Mouse (Mus musculus) brain, embryonic 14.5 days (tissue): ENCODE results near the gene Palld. TPM values are rescaled to one million over a fixed set of nuclear protein-coding genes. Genes with fewer than 3 reads are reported as not detected.
A peak's percentile ranks its signal among the peaks of the same experiment; 100 is the strongest.

Experiments
- DNase-seq: peaks from one replicate; pipeline ENCODE4 v3.0.0-alpha.2; 2011; ENCODE audit warnings: low read depth
- CTCF ChIP-seq: fragments of 200-500 bp; IDR thresholded peaks from 2 replicates; pipeline ENCODE4 v1.5.1; 2012; ENCODE audit warnings: inconsistent platforms, mild to moderate bottlenecking, moderate library complexity, borderline replicate concordance; ENCODE audit not compliant: insufficient read depth, insufficient read length; ENCODE audit errors: extremely low read depth
- POLR2A ChIP-seq: fragments of 200-500 bp; IDR thresholded peaks from 2 replicates; pipeline ENCODE4 v1.6.1; 2012; ENCODE audit warnings: mild to moderate bottlenecking, inconsistent platforms, borderline replicate concordance; ENCODE audit not compliant: poor library complexity, insufficient read depth, insufficient read length, severe bottlenecking; ENCODE audit errors: extremely low read depth
- polyA plus RNA-seq: library from polyadenylated mRNA; depleted of rRNA; stranded (reverse); fragments of >200 nt; gene quantifications from 2 replicates; pipeline ENCODE4 v1.2.3, GENCODE M21; 2012; rRNA removed

Palld gene
- 12.3 and 16.4 TPM in 2 replicates for polyA plus RNA-seq

DNA sequence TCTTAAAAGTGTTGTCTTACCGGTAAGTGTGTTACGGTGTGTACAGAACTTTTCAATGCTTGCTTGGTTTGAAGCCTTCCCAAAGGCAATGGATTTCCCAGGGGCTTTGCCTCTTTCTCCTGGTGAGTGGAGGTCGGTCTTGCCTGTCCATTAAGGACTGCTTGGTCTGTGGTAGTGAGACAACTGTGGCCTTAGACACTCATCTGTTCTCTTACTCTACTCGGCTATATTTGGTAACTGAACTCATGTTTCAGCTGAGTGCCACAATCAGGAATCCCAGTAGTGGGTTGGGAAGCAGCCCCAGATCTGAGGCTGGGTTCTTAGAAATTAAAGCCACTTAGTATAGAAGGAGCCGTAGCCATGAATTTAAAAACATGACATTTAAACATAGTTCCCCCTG lies at the start of gene Palld:
Palld (minus strand) TSS at position 170 of the 400 bp plus-strand sequence.
- TF ChIP-seq POLR2A (no peak), CTCF (no peak)
- DNase-seq, result no peak

DNA sequence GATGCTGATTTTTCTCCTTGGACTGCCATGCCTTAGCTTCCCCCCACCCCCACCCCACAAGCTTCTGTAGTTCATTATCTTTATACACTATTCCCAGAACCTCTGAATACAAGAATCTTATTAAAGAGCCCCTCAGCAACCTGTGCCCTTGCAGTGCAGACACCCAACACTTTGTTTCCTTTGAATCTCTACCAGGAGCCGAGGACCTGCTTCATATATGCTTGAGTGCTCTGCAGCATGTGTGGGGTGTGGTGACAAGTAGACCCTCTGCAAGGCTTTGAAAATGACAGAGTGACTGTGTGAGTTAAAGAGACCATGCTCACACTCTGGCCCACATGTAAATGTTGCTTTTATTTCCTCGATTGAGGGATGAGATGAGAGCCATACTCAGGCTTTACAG lies 35.1 kb upstream of the Palld start:
- DNase-seq, result peak; percentile 20
- no peak for TF ChIP-seq CTCF
- TF ChIP-seq POLR2A, result no peak

DNA sequence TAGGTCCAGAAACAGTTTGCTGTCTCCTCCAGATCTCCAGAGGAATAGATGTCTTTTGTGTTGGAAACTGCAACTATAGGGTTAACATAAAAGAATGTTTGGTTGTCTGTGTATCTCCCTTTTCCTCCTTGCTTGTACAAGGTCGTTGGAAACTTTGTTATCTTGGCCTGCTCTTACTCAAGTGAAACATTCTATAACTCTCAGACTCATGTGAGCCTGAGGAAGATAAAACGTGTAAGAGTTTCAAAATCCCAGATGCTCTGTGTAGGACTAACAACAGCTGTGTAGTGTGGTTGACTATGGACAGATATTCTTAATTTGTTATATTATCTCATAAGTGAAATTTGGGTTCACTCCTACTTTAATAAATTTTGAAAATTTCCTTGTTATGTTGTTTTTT lies 30.8 kb upstream of the Palld start:
- TF ChIP-seq CTCF, result no peak
- no peak for TF ChIP-seq POLR2A
- no peak for DNase-seq

DNA sequence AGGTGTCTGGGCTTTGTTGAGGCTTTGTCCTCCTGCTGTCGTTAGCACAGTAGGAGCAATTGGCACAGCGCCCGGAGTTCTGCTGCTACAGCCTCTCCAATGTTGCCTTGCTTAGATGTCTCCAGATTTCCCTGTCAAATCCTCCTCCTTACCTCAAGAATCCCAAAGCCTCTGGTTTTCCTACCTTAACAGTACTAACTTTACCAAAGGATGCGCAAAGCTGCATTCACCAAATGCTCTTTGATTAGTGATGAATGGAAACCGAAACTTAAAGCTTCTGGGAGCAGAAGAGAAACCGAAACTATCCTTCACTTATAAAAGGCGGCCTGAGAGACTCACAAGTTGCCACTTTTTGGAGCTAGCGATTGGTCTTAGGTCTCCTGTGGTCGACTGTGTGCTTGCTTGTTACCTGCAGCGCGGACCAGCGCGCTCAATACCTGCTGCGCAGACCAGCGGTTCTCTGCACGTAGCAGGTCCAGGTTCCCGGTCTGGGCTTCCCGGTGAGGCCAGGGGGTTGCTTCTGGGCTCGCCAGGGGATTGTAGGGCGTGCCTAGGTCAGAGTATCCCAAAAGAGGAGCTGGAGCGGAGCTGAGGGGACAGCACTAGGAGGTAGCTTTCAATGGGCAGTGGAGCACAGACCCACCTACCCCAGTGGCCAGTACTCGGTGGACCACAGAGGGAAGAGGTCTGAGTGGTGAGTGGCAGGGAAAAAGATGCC lies 25.4 kb upstream of the Palld start, which contains the start of gene Ddx60:
Ddx60 (plus strand) TSS at position 311 of the 718 bp plus-strand sequence.
- DNase-seq, result peak; percentile 82

DNA sequence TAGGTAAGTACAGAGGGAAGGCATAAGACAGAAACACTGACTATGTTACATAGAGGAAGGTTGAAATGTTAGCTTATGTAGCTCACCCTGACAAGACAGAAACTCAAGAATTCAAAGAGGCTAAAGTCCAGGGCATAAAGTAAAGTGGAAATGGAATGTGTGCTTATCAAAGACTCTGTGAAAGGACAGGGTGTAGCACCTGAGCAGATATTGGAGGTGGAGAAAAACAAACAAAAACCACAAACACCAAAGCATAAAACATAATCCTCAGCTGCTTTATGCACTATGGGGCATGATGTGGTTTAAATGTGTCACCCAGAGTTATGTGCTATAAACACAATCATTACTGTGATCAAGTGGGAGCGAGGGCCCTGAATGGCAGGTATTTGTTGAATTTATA lies 22.0 kb upstream of the Palld start:
- no peak for DNase-seq

More for the DNA sequence above, 25.4 kb upstream of the Palld start, which contains the start of gene Ddx60:
- no peak for TF ChIP-seq CTCF
- no peak for TF ChIP-seq POLR2A

DNA sequence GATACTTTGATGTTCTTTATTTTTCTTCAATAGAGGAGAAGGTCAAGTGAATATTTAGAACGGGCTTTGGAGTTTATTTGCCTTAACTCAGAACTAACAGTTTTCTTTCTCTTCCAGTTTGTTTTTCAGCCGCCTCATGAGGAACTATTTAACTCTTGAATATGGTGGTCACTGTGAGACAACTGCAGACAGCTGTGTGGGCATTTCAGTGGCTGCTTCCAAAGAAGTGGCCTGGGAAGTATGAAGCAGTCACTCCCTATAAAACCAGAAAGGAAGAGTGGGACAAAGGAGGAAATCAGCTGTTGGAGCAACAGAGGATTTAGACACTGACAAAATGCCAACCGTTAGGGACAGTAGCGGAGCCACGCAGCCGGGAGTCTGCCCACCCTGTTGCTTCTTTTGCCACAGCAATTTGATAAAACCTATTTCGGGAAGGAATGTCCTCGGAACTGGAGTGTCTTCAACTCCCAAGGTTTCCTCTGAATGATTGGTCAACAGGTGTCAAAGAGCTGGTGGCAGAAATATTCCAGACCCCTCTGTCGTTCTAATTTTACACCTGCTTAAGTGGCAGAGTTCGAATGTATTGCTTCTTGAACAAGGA lies 19.1 kb upstream of the Palld start:
- no peak for DNase-seq
- no peak for TF ChIP-seq POLR2A
- no peak for TF ChIP-seq CTCF

More for the DNA sequence above, 22.0 kb upstream of the Palld start:
- TF ChIP-seq CTCF (no peak), POLR2A (no peak)

DNA sequence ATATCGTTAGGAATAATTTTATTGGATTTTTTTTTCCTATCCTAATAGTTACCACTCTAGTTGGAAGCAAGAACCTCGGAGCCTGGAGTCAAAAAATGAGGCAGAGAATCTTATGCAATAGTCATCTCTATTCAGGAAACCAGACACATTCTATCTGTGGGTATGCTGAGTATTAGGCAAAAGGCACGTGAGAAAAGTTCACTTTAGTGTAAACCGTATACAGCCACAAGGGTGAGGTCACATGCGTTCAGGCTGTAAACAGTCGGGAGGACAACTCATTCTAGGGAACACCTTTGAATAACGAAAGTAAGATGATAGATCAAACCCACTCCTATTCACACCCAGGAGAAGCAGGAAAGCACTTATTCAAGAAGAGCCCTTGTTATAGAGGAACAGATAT lies 17.9 kb upstream of the Palld start:
- no peak for DNase-seq
- TF ChIP-seq CTCF (no peak), POLR2A (no peak)

DNA sequence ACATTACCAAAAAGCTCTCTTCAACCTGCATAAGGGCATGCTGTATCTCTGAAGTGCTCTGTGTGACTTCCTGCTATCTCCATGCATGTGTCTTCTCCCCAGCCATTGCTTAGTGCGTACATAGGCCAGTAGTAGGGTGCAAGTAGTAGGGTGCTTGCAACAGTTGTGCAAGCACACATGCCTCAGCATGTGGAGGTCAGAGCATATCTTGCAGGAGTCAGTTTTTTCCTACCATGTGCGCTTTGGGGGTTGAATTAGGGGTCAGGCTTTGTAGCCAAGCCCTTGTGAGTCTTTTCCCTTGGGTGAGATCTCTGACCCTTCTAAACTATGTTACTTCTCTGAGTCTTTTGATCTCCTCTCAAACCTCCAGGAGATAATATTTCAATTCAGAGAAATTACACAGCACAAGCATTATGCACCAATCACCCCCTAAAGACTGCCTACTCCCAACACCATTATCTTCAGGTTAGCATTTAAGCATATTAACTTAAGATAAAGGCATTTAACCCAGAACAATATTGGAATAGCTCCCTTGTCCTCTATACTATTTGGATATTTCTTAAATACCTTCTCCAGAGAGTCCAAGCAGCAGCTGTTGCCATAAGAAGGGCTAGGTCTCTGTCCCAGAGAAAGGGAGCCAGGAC lies 16.8 kb upstream of the Palld start:
- no peak for TF ChIP-seq CTCF
- TF ChIP-seq POLR2A, result no peak
- no peak for DNase-seq

DNA sequence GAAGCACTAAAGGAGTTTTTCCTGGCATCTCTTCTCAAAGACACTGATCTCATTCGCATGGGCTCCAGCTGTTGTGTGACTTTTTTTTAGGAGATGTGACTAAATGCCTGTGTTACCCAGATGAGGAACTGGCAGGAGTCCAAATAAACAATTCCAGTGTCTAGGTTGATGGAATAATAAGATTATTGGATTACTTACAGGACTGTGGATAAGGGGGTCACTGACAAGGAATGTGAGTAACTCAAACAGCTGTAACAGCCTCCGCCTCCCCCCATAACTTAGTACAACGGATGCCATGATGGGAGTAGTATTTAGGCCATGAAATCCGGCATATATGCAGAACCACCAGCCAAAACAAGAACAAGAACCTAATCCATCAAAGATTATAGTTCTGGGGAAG lies 14.8 kb upstream of the Palld start:
- no peak for TF ChIP-seq POLR2A
- no peak for TF ChIP-seq CTCF
- DNase-seq, result no peak

DNA sequence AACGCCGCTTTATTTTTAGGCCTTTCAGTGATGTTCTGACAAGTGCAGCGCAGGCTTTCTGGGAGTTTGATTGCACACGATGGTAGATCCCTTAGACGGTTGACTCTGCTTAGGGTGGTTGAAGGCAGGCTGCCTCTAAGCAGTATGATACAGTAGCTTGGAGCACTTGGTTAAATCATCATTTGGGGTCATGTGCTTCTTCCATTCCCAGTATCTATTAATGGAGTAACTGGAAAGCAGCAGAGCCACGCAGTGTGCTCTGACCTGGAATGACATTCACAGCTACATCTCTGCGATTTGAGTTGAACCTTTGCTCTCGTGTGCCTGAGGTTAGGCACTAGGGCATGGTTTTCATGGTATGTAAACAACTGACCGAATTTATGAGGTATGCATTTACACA lies 11.5 kb upstream of the Palld start:
- TF ChIP-seq POLR2A (no peak), CTCF (no peak)
- no peak for DNase-seq

DNA sequence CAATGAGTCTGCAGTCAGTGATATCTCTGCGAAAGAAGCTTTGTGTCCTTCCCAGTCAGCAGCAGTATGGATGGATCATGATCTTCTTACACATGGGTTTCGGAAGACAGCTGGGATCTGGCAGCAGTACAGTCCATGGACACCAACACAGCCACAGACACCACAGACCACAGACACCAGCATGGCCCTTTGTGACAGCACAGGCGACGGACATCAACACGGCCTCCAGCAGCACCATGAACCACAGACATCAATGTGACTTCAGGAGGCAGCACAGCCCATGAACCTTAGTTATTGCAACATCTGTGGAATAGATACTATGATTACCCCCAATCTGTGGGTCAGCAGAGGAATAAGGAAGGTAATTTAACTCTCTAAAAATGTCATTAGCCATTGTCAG lies 10.3 kb upstream of the Palld start:
- no peak for DNase-seq
- TF ChIP-seq POLR2A (no peak), CTCF (no peak)

DNA sequence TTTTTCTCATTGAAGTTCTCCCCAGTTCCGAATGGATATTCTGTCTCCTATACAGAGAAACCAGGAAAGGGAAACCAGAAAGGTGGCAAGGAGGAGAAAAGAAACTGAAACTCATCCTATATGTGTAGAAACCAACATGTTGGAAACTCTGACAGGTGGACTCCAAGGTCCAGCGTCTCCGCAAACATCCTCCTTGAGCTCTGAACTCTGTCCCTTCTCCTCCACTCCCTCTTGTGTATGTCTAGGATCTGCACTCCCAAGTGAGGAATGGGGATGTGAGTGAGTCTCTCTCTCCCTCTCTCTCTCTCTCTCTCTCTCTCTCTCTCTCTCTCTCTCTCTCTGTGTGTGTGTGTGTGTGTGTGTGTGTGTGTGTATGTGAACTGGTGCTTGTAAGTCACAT lies 6.8 kb upstream of the Palld start:
- no peak for DNase-seq
- TF ChIP-seq POLR2A (no peak), CTCF (no peak)
